In genomic region chr11:113350583-113350982, GRCm38 (mm10) we compare ENCODE assay signal across 19 mouse cellular contexts.
DNase-seq lines count a peak whose midpoint lies in the region; TF ChIP-seq lines count a peak whose summit lies in the region.
"Had no signal": no experiment of that assay in that cellular context is flagged by ENCODE, and none has a peak within 500 bp of the region (broad histone marks: within the 10 kb centered on the region; RNA-seq: fewer than 3 reads in every experiment).

No protein-coding gene starts in this region.

- DNase-seq in layer of hippocampus, adult 2 months (ENCODE audit: low spot score in 2 of 2), result no peak
- no peak for DNase-seq in layer of hippocampus, postnatal 25 days (ENCODE audit: extremely low spot score in 1 of 2, low spot score in 1 of 2)
- peak; percentile 39 for DNase-seq in thymus, postnatal 4 days
- no peak for DNase-seq in thymus, postnatal 36 days
- DNase-seq in brain, embryonic 14.5 days (ENCODE audit: low read depth), result no peak
- no peak for DNase-seq in adrenal gland, adult 18-20 months (ENCODE audit: low spot score in 2 of 2)
- no peak for DNase-seq in adrenal gland, postnatal 4 days (ENCODE audit: low spot score in 2 of 2)
- DNase-seq: adrenal gland, adult 8-10 months; cerebellum, adult 11 months; cerebellum, postnatal 10 days; layer of hippocampus, postnatal 36 days; lung, adult 2 months; right cerebral cortex, adult 18-20 months had no signal

- no peak for TF ChIP-seq POLR2A in brain, embryonic 14.5 days (IDR thresholded peaks at IDR 0.05; ENCODE audit: borderline replicate concordance, extremely low read depth, insufficient read depth, insufficient read length, poor library complexity, severe bottlenecking)

- H3K27ac ChIP-seq in layer of hippocampus, adult 2 months, result no peak overlapping the region
- H3K27ac ChIP-seq: embryonic facial prominence, embryonic 13.5 days; forebrain, embryonic 15.5 days; kidney, embryonic 15.5 days; limb, embryonic 15.5 days; neural tube, embryonic 12.5 days had no signal

- H3K4me3 ChIP-seq in layer of hippocampus, adult 2 months, result no peak overlapping the region
- H3K4me3 ChIP-seq: embryonic facial prominence, embryonic 13.5 days; forebrain, embryonic 15.5 days; hindbrain, embryonic 12.5 days; kidney, embryonic 15.5 days; limb, embryonic 15.5 days; neural tube, embryonic 12.5 days had no signal

- peak; percentile 52 for TF ChIP-seq CTCF in layer of hippocampus, adult 2 months (conservative IDR thresholded peaks at IDR 0.05)
- peak; percentile 19; the same call in 1 of the 2 replicates for TF ChIP-seq CTCF in brain, embryonic 14.5 days (IDR thresholded peaks at IDR 0.05; ENCODE audit: borderline replicate concordance, extremely low read depth, insufficient read depth, insufficient read length)
